Mouse (Mus musculus) megakaryocyte, adult 5-6 weeks (primary cell): Measurements from ENCODE around the gene Mycn. TPM values are rescaled to one million over a fixed set of nuclear protein-coding genes. Genes with fewer than 3 reads are reported as not detected.

Source experiments
- ATAC-seq: 2 replicates; pipeline ENCODE4 v1.8.0; 2016; ENCODE audit warnings: mild to moderate bottlenecking, inconsistent platforms; ENCODE audit not compliant: poor library complexity, severe bottlenecking
- total RNA-seq, 2 experiments: library from RNA; stranded (forward) in 1 of 2; stranded (reverse) in 1 of 2; fragments of 153-499, 151-499 nt in 1 of 2; fragments of 221-1000, 200-1000 nt in 1 of 2; gene quantifications; 2 replicates each; pipeline versions ENCODE4 v1.2.3 to v1.2.4; 2015 to 2017

The Mycn gene
- 0.16 and 0.67 TPM in 2 replicates for total RNA-seq (2015)
- 0.08 and 0.11 TPM in 2 replicates for total RNA-seq (2017)

- ATAC-seq, result no peak
Measured at GRCm38 (mm10) chr12:12941661-12942363, at the start of gene Mycn. Mycn (minus strand) TSS chr12:12941914.

GRCm38 (mm10) chr12:12987376-12987775 lies 45.7 kb upstream of the Mycn start:
- ATAC-seq, result no peak

DNA sequence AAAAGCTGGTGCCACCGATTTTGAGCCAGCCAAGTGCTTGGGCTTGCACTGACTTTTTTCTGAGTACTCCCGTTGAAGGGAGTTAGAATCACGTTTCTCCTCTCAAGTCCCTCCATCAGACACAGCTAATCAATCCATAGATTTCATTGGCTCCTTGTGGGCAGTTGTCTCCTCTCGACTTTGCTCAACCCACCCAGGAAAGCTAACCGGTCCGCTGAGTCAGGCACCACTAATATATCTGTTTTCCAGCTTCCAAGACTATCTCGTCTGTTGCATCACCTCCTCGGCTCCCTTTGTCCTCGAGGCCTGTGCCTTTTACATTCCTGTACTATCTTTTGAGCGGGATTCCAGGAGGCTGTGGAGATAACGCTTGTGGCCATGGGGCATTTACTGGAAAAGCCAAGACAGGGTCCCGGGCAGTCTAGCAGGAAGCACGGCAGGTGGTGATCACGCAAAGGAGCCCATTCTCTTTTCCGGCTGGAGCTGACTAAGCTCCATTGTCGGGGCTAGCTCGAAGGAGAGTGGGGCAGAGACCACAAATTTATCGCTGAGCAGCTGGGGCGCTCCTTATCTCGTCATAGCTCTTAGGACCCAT lies 45.0 kb upstream of the Mycn start:
- no peak for ATAC-seq

DNA sequence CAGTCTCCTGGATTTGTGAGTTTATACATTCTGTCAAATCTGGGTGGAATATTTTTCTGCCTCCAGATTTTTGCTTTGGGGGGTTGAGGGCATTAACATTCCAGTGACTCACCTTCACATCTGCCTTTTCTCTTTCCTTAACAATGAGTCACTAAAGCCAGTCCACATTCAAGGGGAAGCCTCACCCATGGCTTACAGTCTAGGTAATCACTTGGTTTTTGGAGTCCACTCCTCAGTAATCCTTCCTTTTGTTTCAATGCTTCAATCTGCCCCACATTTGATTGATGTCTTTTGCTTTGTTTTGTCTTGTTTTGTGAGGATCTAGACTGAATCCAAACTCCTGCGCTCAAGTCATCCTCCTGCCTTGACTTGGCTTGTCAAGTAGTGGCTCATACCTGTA lies 41.3 kb upstream of the Mycn start:
- ATAC-seq, result no peak

- no peak for ATAC-seq
Measured at GRCm38 (mm10) chr12:12975397-12975796, 33.7 kb upstream of the Mycn start.

DNA sequence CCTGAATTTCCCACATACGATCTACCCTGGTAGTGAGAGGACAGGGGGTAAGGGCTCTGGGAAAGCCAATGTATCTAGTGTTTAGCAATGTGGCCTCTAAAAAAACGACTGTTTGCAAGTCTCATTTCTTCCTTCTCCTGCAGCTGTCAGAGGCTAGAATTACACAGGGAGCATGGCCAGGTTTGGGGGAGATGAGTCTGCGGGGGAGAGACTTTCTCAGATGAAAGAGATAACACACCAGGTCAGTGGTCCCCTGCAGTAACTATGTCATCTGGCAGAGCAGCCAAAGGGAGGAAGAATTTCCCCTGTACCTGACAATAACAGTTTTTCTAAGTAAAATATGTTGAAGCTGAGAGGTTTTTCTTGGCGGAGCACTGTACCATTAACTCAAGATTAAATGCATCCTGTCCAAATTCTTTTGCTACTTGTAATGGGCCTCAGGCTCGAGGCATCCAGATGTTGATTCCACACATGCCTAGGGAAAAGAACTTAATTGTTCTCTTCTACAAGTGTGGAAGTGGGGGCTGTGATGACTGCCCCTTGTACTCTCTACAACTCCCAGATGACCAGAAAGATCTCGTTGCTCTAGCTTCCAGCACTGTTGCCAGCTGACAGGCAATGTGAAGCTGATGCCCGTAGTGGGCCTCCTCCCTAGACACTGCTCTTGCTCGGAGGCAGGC lies 31.2 kb upstream of the Mycn start:
- ATAC-seq, result no peak

DNA sequence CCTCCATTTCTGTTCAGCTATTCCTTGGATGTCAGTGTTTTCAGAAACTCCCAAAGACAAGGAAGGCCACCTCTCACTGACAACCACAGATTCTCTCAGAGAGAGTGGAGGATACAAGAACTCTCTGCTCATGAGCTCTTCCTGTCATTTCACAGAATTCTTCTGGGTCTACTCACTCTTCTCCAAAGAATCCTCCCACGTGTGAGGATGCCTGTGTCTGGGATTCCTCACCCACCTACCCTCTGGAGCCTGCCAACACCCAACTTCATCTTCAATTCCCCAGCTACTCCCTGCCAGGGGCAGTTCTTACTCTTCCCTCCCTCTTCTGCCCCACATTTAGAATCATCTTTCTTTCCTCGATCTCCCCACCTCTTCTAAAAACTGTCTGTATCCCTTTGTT lies 26.2 kb upstream of the Mycn start:
- no peak for ATAC-seq

- ATAC-seq, result no peak
Measured at GRCm38 (mm10) chr12:12964856-12965255, 23.1 kb upstream of the Mycn start.

DNA sequence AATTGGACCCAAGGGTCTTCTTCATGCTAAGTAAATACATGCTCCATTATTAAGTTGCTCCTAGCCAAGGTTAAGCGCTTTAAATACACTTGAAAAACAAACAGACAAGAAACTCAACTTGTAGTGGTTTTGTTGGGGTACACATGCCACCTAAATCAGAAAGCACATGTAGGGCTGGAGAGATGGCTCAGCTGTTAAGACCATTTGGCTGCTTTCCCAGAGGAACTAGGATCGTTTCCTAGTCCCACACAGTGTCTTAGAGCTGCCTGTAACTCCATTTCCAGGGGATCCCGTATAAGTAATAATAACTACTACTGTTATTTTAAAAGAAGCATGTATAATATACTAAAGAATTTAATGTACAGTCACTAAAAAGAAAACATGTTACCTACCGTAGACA lies 5.9 kb upstream of the Mycn start:
- no peak for ATAC-seq

GRCm38 (mm10) chr12:12943288-12943687 lies 1.6 kb upstream of the Mycn start:
- ATAC-seq, result no peak

GRCm38 (mm10) chr12:12942364-12943050 lies 793 bp upstream of the Mycn start:
- peak; percentile 85 for ATAC-seq

- ATAC-seq, result no peak
Measured at GRCm38 (mm10) chr12:12941129-12941504, 597 bp downstream of the Mycn start.

DNA sequence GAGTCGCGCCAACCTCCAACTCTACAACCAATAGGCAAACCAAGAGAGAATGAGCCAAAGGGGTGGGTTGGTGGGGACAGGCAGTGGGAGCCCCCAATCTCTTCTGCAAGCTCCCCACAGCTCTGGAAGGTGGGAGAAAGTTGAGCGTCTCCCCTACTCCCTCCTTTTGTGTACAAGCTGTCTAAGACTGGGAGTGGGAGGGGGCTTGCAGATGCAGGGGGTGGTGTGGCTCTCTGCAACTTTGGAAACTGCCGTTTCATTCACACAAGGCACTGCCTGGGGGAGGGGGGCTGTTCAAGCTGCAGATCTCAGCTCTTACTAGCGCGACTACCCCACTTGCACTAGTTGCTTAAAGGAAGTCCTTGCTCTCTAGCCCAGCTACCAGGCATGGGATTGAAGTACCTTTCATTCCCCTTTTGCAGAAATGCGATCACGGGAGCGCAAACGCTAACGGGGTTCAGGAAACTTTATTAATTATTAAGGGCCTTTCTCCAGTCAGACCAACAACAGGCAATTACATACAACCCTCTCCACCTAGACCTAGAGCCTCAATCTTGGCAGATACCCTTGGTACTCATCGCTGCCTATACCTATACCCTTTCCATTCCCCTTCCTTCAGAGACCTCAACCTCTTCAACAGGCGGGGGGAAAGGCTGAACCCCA lies 1.1 kb downstream of the Mycn start:
- no peak for ATAC-seq

- ATAC-seq, result no peak
Measured at GRCm38 (mm10) chr12:12939581-12940465, 1.9 kb downstream of the Mycn start.

- no peak for ATAC-seq
Measured at GRCm38 (mm10) chr12:12938850-12939249, 2.9 kb downstream of the Mycn start.

DNA sequence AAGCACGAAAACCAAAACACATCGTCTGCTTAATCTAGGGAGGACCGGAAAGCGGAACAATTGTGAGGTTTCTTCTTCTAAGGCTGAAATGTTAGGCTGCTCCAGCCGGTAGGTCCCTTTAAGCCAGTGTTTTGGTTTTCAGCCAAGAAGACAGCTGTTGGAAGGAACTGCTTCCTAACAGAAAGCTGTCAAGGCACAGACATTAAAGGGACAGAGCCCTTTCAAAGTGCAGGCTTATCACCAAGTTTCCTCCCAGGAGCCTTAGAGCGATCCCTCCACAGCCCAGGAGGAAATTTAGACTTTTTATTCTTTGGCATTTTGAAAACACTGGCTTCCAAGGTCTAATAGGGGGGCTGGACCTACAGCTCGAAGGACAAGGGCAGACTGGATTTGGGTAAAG lies 3.4 kb downstream of the Mycn start:
- ATAC-seq, result no peak

DNA sequence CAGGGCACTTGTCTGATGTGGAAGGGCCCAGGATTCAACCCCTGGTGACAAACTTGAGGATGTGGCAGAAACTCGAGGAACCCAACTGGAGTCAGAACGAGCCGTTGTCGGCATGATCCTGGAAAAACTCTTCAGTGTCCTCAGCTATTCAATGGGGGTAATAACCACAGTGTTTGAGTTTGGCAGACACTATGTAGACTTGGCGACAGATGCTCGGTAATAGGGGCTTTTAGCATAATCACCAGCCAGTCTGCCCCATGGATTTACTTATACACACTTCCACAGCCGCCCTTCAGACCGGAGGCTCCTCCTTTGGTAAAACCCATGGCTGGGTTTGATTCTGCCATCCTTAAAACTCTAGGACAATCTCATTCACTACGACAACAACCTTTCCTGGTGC lies 4.0 kb downstream of the Mycn start:
- ATAC-seq, result 0 out of 2 replicates have a peak, but pooled peaks have one; percentile 5

DNA sequence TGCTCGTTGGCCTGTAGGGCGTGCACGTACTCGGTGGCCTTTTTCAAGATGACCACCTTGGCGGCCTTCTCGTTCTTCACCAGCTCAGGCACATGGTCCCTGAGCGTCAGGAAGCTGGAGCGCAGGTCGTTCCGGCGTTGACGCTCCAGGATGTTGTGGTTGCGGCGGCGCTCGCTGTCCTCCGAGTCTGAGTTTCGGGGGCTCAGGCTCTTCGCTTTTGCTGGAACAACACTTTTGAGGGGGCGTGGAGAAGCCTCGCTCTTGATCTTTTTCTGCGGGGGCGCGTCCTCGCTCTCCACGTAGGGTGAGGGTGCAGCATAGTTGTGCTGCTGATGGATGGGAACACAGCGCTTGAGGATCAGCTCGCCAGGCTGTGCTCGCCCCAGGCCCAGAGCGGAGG lies 4.6 kb downstream of the Mycn start:
- peak; percentile 20; the same call in 1 of the 2 replicates for ATAC-seq

DNA sequence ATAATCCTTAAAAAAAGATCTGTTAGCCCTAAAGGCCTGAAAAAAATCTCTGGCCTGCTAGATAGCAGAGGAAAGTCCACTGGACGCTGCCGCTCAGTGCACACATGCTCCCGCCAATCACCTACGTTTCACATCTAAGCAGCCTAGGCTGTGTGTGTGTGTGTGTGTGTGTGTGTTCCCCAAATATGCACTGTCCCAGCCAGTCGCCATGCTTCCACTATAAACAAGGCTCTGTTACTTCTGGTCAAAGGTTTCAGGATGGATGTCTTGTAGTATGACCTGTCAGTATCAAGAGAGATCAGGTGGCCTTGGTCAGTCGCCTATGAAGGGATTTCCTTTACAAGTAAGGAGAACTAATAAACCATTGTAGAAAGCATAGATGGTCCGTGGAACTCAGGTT lies 9.5 kb downstream of the Mycn start:
- ATAC-seq, result no peak

- no peak for ATAC-seq
Measured at GRCm38 (mm10) chr12:12928239-12928638, 13.5 kb downstream of the Mycn start.
